Mouse (Mus musculus): ENCODE data around the gene Gtf2ird1. TPM values are rescaled to one million over a fixed set of nuclear protein-coding genes. Genes with fewer than 3 reads are reported as not detected.

Gene Gtf2ird1
- total and polyA plus RNA-seq, 2 experiments, result 6.5 to 15.3 TPM

DNA sequence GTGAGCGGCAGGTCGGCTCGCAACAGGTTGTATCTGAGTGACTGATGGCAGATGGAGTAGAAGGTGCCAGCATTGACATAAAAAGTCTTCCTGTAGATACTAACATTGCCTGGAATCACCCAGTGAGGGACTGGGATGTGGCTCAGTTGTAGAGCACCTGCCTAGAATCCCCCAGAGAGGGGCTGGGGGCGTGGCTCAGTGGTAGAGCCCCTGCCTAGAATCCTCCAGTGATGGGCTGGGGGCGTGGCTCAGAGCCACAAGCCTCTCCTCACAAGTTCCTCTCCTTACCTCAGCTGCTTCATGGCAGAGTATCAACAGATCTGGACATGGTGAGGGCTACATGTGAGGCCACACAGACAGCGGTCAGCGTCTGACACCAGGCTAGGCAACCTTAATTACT is 17.0 kb downstream of the Gtf2ird1 start:
- Histone ChIP-seq H3K4me3 (ENCODE audit: insufficient read depth, low read depth, low read length) (no peak overlapping the region), H3K27me3 (ENCODE audit: control insufficient read depth, insufficient read depth, low read length) (no peaks in the 10 kb centered on the region), H3K9ac (ENCODE audit: low read depth, low read length) (no peak overlapping the region), H3K36me3 (ENCODE audit: control insufficient read depth, insufficient read depth, low read length) (no peaks in the 10 kb centered on the region), H3K79me2 (ENCODE audit: control insufficient read depth, insufficient read depth, low read length) (peaks cover 21% of the 10 kb centered on the region), H3K4me1 (ENCODE audit: control insufficient read depth, insufficient read depth, low read length) (peaks cover 33% of the 10 kb centered on the region), H3K27ac (replicated peaks; ENCODE audit: insufficient read depth, low read depth, low read length) (no peak overlapping the region)
- DNase-seq (ENCODE audit: extremely low read depth, low read depth, low spot score), result no peak
- TF ChIP-seq POLR2A (IDR thresholded peaks at IDR 0.05; ENCODE audit: extremely low read depth, insufficient read depth, low read length) (no peak), CTCF (IDR thresholded peaks at IDR 0.05; ENCODE audit: low read depth, low read length) (no peak)
- WGBS, result 98% methylated on average over 7 of the region's 7 CpGs

DNA sequence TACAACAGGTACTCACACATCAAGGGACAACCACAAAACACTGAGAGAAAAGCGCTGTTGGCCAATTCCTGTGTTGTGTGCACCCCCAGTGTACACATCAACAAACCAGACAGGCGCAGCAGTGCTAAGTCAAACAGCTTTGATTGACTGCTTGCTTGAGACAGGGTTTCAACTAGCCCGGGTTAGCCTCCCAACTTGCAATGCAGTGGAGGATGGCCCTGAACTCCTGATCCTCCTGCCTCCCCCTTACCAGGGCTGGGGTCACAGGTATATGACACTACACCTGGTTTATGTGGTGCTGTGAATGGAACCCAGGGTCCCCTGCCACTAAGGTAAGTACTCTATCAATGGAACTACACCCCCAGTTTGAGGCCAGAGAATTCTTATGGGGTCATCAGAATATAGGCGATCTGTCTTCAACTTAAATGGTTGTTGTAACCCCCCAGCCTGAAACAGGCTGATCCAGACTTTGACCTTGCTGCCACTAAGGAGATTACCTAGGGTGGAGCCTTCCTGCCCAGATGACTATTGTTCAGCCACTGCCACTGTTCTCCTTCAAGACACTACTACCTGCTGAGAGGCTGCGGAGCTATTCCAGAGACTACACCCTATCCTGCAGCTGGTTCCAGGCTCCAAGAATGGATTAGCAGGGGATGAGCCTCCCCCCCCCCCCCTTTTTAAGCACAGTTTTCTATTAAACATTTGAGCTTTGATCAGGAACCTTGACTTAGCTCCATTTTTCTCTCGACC is 17.7 kb downstream of the Gtf2ird1 start:
- peaks cover 33% of the 10 kb centered on the region for H3K4me1 ChIP-seq (ENCODE audit: control insufficient read depth, insufficient read depth, low read length)
- H3K27ac ChIP-seq (replicated peaks; ENCODE audit: insufficient read depth, low read depth, low read length), result no peak overlapping the region
- TF ChIP-seq CTCF (IDR thresholded peaks at IDR 0.05; ENCODE audit: low read depth, low read length) (no peak), POLR2A (IDR thresholded peaks at IDR 0.05; ENCODE audit: extremely low read depth, insufficient read depth, low read length) (no peak)
- H3K9ac ChIP-seq (ENCODE audit: low read depth, low read length), result no peak overlapping the region
- H3K36me3 ChIP-seq (ENCODE audit: control insufficient read depth, insufficient read depth, low read length), result no peaks in the 10 kb centered on the region
- DNase-seq (ENCODE audit: extremely low read depth, low read depth, low spot score), result no peak
- H3K79me2 ChIP-seq (ENCODE audit: control insufficient read depth, insufficient read depth, low read length), result peaks cover 24% of the 10 kb centered on the region
- 59% methylated on average over 6 of the region's 6 CpGs for WGBS
- no peaks in the 10 kb centered on the region for H3K27me3 ChIP-seq (ENCODE audit: control insufficient read depth, insufficient read depth, low read length)
- no peak overlapping the region for H3K4me3 ChIP-seq (ENCODE audit: insufficient read depth, low read depth, low read length)

DNA sequence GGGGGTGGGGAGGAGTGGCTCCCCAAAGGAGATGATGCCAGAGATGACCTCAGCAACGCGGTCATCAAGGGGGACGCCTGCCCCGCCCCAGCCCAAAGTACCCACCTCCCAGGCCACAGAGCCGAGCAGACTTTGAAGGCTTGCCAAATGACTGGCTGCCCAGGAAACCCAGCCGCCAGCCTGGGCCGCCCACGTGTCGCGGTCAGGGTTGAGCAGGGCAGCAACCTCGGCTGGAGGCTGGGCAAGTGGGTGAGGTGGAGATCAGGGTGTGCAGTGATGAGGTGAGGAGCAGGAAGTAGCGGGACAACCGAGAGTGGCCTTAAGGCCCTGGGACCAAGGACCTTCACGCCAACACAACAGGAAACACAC is 19.1 kb downstream of the Gtf2ird1 start:
- Histone ChIP-seq H3K27ac (replicated peaks; ENCODE audit: insufficient read depth, low read depth, low read length) (peak overlapping the region; percentile 65), H3K9ac (ENCODE audit: low read depth, low read length) (no peak overlapping the region; the same call in 1 of the 2 replicates), H3K79me2 (ENCODE audit: control insufficient read depth, insufficient read depth, low read length) (peaks cover 19% of the 10 kb centered on the region), H3K27me3 (ENCODE audit: control insufficient read depth, insufficient read depth, low read length) (no peaks in the 10 kb centered on the region), H3K36me3 (ENCODE audit: control insufficient read depth, insufficient read depth, low read length) (no peaks in the 10 kb centered on the region), H3K4me3 (ENCODE audit: insufficient read depth, low read depth, low read length) (no peak overlapping the region), H3K4me1 (ENCODE audit: control insufficient read depth, insufficient read depth, low read length) (peaks cover 42% of the 10 kb centered on the region)
- DNase-seq (ENCODE audit: extremely low read depth, low read depth, low spot score), result peak; percentile 87
- 13% methylated on average over 14 of the region's 14 CpGs for WGBS
- TF ChIP-seq POLR2A (IDR thresholded peaks at IDR 0.05; ENCODE audit: extremely low read depth, insufficient read depth, low read length) (no peak), CTCF (IDR thresholded peaks at IDR 0.05; ENCODE audit: low read depth, low read length) (no peak)

DNA sequence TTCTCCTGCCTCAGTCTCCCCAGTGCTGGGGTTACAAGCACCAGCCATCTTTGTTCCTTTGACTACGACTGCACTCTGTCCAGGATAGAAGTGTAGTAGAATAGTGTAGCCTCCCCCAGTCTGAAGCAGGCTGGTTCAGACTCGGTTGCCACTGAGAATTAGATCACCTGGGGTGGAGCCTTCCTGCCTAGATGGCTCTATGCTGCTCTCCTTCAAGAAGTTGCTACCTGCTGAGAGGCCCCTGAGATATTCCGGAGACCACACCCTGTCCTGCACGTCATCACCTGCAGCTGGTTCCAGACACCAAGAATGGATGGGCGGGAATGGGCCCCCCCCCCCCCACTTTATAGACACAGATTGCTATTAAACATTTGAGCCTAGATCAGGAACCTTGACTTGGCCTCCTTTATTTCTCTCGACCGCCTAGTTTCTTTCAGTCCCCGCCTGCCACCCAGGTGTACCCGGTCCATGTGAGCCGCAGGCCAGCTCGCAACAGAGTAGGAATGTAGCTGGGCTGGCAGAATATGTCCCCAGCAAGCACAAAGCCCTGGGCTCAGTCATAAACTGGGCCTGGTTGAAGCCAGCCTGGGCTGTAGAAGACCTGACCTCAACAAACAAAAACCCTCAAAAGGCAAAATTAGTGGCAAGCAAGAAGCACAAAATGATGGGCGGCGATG is 19.6 kb downstream of the Gtf2ird1 start:
- H3K79me2 ChIP-seq (ENCODE audit: control insufficient read depth, insufficient read depth, low read length), result peaks cover 22% of the 10 kb centered on the region
- TF ChIP-seq POLR2A (IDR thresholded peaks at IDR 0.05; ENCODE audit: extremely low read depth, insufficient read depth, low read length) (no peak), CTCF (IDR thresholded peaks at IDR 0.05; ENCODE audit: low read depth, low read length) (no peak)
- no peaks in the 10 kb centered on the region for H3K36me3 ChIP-seq (ENCODE audit: control insufficient read depth, insufficient read depth, low read length)
- H3K27me3 ChIP-seq (ENCODE audit: control insufficient read depth, insufficient read depth, low read length), result no peaks in the 10 kb centered on the region
- 41% methylated on average over 13 of the region's 13 CpGs for WGBS
- H3K9ac ChIP-seq (ENCODE audit: low read depth, low read length), result peak overlapping the region; percentile 3; the same call in 1 of the 2 replicates
- H3K4me1 ChIP-seq (ENCODE audit: control insufficient read depth, insufficient read depth, low read length), result peaks cover 42% of the 10 kb centered on the region
- no peak overlapping the region for H3K4me3 ChIP-seq (ENCODE audit: insufficient read depth, low read depth, low read length)
- no peak for DNase-seq (ENCODE audit: extremely low read depth, low read depth, low spot score)
- H3K27ac ChIP-seq (replicated peaks; ENCODE audit: insufficient read depth, low read depth, low read length), result peak overlapping the region; percentile 43

DNA sequence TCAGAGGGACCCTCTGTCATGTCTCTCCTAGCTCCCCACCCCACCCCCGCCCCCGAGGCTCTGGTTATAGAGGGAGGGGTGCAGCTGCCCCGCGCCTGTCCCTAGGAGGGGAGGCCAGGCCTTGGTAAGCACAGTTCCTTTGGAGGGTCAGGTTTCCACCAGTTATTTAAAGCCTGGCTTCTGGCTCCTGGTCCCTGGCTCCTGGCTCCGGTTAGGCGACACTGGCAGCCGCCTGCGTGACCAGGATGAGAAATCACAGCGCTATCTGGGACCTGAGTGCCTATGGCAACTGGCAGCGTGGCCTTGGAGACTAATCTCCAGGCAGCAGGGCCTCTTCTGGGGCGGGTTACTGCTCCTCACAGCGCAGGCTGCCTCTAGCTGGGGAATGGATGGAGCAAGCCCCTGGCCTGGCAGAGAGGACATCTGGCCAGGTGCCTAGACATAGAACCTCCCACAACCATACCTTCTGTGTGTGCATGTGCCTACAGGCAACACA is 20.6 kb downstream of the Gtf2ird1 start:
- peaks cover 44% of the 10 kb centered on the region for H3K4me1 ChIP-seq (ENCODE audit: control insufficient read depth, insufficient read depth, low read length)
- WGBS, result 27% methylated on average over 12 of the region's 12 CpGs
- H3K9ac ChIP-seq (ENCODE audit: low read depth, low read length), result peak overlapping the region; percentile 21; the same call in 1 of the 2 replicates
- H3K79me2 ChIP-seq (ENCODE audit: control insufficient read depth, insufficient read depth, low read length), result peaks cover 29% of the 10 kb centered on the region
- H3K27me3 ChIP-seq (ENCODE audit: control insufficient read depth, insufficient read depth, low read length), result no peaks in the 10 kb centered on the region
- H3K4me3 ChIP-seq (ENCODE audit: insufficient read depth, low read depth, low read length), result no peak overlapping the region
- DNase-seq (ENCODE audit: extremely low read depth, low read depth, low spot score), result peak; percentile 64
- no peaks in the 10 kb centered on the region for H3K36me3 ChIP-seq (ENCODE audit: control insufficient read depth, insufficient read depth, low read length)
- H3K27ac ChIP-seq (replicated peaks; ENCODE audit: insufficient read depth, low read depth, low read length), result peak overlapping the region; percentile 3; the same call in 1 of the 2 replicates
- TF ChIP-seq CTCF (IDR thresholded peaks at IDR 0.05; ENCODE audit: low read depth, low read length) (no peak), POLR2A (IDR thresholded peaks at IDR 0.05; ENCODE audit: extremely low read depth, insufficient read depth, low read length) (no peak)
